Mouse (Mus musculus) kidney, embryonic 14.5 days (tissue): ENCODE data around the gene Limk2. TPM values are rescaled to one million over a fixed set of nuclear protein-coding genes. Genes with fewer than 3 reads are reported as not detected.

Experiments
- ATAC-seq: fragments of 200-750 bp; cut with Nextera tagmentation; 2 replicates; pipeline ENCODE4 v1.8.0; 2017; ENCODE audit warnings: moderate number of reproducible peaks, mild to moderate bottlenecking, moderate TSS enrichment, moderate library complexity; ENCODE audit not compliant: low FRiP score, low TSS enrichment
- H3K27ac ChIP-seq: fragments of 300-500 bp; sonication (generic); 2 replicates; pipeline ENCODE4 v1.5.1; 2014; ENCODE audit warnings: low read depth, mild to moderate bottlenecking, low read length, moderate library complexity, mixed read lengths
- H3K27me3 ChIP-seq: fragments of 300-500 bp; sonication (generic); 2 replicates; pipeline ENCODE4 v1.6.1; 2014; ENCODE audit warnings: mild to moderate bottlenecking, low read length; ENCODE audit not compliant: control insufficient read depth, insufficient read depth
- H3K36me3 ChIP-seq: fragments of 300-500 bp; sonication (generic); 2 replicates; pipeline ENCODE4 v1.6.1; 2014; ENCODE audit warnings: low read length, mixed read lengths; ENCODE audit not compliant: control insufficient read depth, insufficient read depth
- H3K4me1 ChIP-seq: fragments of 300-500 bp; sonication (generic); 2 replicates; pipeline ENCODE4 v1.6.1; 2014; ENCODE audit warnings: low read length, mixed read lengths; ENCODE audit not compliant: control insufficient read depth, insufficient read depth
- H3K4me2 ChIP-seq: fragments of 300-500 bp; sonication (generic); replicated peaks from 2 replicates; pipeline ENCODE4 v1.6.1; 2014; ENCODE audit warnings: low read depth, mild to moderate bottlenecking, low read length
- H3K4me3 ChIP-seq: fragments of 300-500 bp; sonication (generic); 2 replicates; pipeline ENCODE4 v1.5.1; 2014; ENCODE audit warnings: mild to moderate bottlenecking, low read length
- H3K9ac ChIP-seq: fragments of 300-500 bp; sonication (generic); 2 replicates; pipeline ENCODE4 v1.6.1; 2014; ENCODE audit warnings: low read depth, mild to moderate bottlenecking, low read length, moderate library complexity
- H3K9me3 ChIP-seq: fragments of 300-500 bp; sonication (generic); 2 replicates; pipeline ENCODE4 v1.6.1; 2016; ENCODE audit warnings: low read length; ENCODE audit not compliant: control insufficient read depth
- WGBS: fragments of 180-500 bp; shearing (Covaris S2); extraction: QIAGEN DNeasy Blood & Tissue Kit; methylation state at CpG from one replicate; pipeline ENCODE4 v1.1.7; 2014; 5-methylcytosine and 5-hydroxymethylcytosine counted together
- polyA plus RNA-seq: library from polyadenylated mRNA; unstranded; fragments of >200 nt; fragmentation: Nextera tagmentation; extraction: Ambion mirVana; gene quantifications from 2 replicates; pipeline ENCODE4 v1.2.1, GENCODE M21; 2014

Limk2 gene
- polyA plus RNA-seq, 1 experiment from 2014 or later, result 41.7 TPM

- Histone ChIP-seq H3K4me1 (no peaks in the 10 kb centered on the region), H3K4me2 (no peak overlapping the region), H3K36me3 (peaks cover 70% of the 10 kb centered on the region), H3K9me3 (no peaks in the 10 kb centered on the region), H3K4me3 (no peak overlapping the region), H3K9ac (no peak overlapping the region), H3K27me3 (no peaks in the 10 kb centered on the region), H3K27ac (no peak overlapping the region)
- no peak for ATAC-seq
- WGBS, result 91% methylated on average over 4 of the region's 4 CpGs
Observed at GRCm38 (mm10) chr11:3309884-3310283, 99.1 kb downstream of the Limk2 start.

GRCm38 (mm10) chr11:3307875-3308274 lies 101.1 kb downstream of the Limk2 start:
- H3K4me3 ChIP-seq, result no peak overlapping the region
- WGBS, result 97% methylated on average over 3 of the region's 3 CpGs
- H3K27me3 ChIP-seq, result no peaks in the 10 kb centered on the region
- no peaks in the 10 kb centered on the region for H3K9me3 ChIP-seq
- H3K36me3 ChIP-seq, result peaks cover 88% of the 10 kb centered on the region
- no peak overlapping the region for H3K4me2 ChIP-seq
- no peak overlapping the region for H3K27ac ChIP-seq
- no peak for ATAC-seq
- H3K9ac ChIP-seq, result no peak overlapping the region
- H3K4me1 ChIP-seq, result no peaks in the 10 kb centered on the region

- Histone ChIP-seq H3K4me2 (no peak overlapping the region), H3K36me3 (peaks cover 98% of the 10 kb centered on the region), H3K9me3 (no peaks in the 10 kb centered on the region), H3K27ac (no peak overlapping the region), H3K9ac (no peak overlapping the region), H3K4me3 (no peak overlapping the region), H3K27me3 (no peaks in the 10 kb centered on the region), H3K4me1 (no peaks in the 10 kb centered on the region)
- 95% methylated on average over 4 of the region's 4 CpGs for WGBS
- ATAC-seq, result no peak
Observed at GRCm38 (mm10) chr11:3305821-3306220, 103.2 kb downstream of the Limk2 start.

GRCm38 (mm10) chr11:3302792-3303191 lies 106.2 kb downstream of the Limk2 start:
- no peaks in the 10 kb centered on the region for H3K4me1 ChIP-seq
- no peak overlapping the region for H3K4me2 ChIP-seq
- no peak overlapping the region for H3K9ac ChIP-seq
- WGBS, result 79% methylated on average over 4 of the region's 4 CpGs
- H3K36me3 ChIP-seq, result peaks cover 98% of the 10 kb centered on the region
- H3K27ac ChIP-seq, result no peak overlapping the region
- no peaks in the 10 kb centered on the region for H3K27me3 ChIP-seq
- H3K4me3 ChIP-seq, result no peak overlapping the region
- ATAC-seq, result no peak
- no peaks in the 10 kb centered on the region for H3K9me3 ChIP-seq

GRCm38 (mm10) chr11:3302385-3302784 lies 106.6 kb downstream of the Limk2 start:
- WGBS, result 91% methylated on average over 4 of the region's 4 CpGs
- Histone ChIP-seq H3K9me3 (no peaks in the 10 kb centered on the region), H3K4me3 (no peak overlapping the region), H3K36me3 (peaks cover 98% of the 10 kb centered on the region), H3K27me3 (no peaks in the 10 kb centered on the region), H3K9ac (no peak overlapping the region), H3K27ac (no peak overlapping the region), H3K4me1 (no peaks in the 10 kb centered on the region), H3K4me2 (no peak overlapping the region)
- ATAC-seq, result no peak

GRCm38 (mm10) chr11:3301075-3301474 lies 107.9 kb downstream of the Limk2 start:
- no peak overlapping the region for H3K27ac ChIP-seq
- no peaks in the 10 kb centered on the region for H3K4me1 ChIP-seq
- H3K9ac ChIP-seq, result no peak overlapping the region
- no peak overlapping the region for H3K4me2 ChIP-seq
- no peak overlapping the region for H3K4me3 ChIP-seq
- H3K9me3 ChIP-seq, result no peaks in the 10 kb centered on the region
- peaks cover 98% of the 10 kb centered on the region for H3K36me3 ChIP-seq
- no peaks in the 10 kb centered on the region for H3K27me3 ChIP-seq
- ATAC-seq, result no peak
- WGBS, result 97% methylated on average over 5 of the region's 5 CpGs

GRCm38 (mm10) chr11:3298813-3299185 lies 110.2 kb downstream of the Limk2 start:
- H3K9ac ChIP-seq, result no peak overlapping the region
- peaks cover 98% of the 10 kb centered on the region for H3K36me3 ChIP-seq
- H3K4me1 ChIP-seq, result peaks cover 5% of the 10 kb centered on the region; the same call in 1 of the 2 replicates
- ATAC-seq, result no peak
- H3K4me3 ChIP-seq, result no peak overlapping the region
- no peak overlapping the region for H3K4me2 ChIP-seq
- H3K9me3 ChIP-seq, result no peaks in the 10 kb centered on the region
- H3K27ac ChIP-seq, result no peak overlapping the region
- no peaks in the 10 kb centered on the region for H3K27me3 ChIP-seq
- WGBS, result 91% methylated on average over 14 of the region's 14 CpGs

GRCm38 (mm10) chr11:3297871-3298812 lies 110.8 kb downstream of the Limk2 start:
- Histone ChIP-seq H3K27ac (no peak overlapping the region), H3K9ac (no peak overlapping the region), H3K4me2 (no peak overlapping the region), H3K4me3 (no peak overlapping the region), H3K4me1 (peaks cover 12% of the 10 kb centered on the region), H3K9me3 (no peaks in the 10 kb centered on the region), H3K36me3 (peaks cover 98% of the 10 kb centered on the region), H3K27me3 (no peaks in the 10 kb centered on the region)
- WGBS, result 82% methylated on average over 10 of the region's 10 CpGs
- ATAC-seq, result no peak

GRCm38 (mm10) chr11:3296056-3296455 lies 112.9 kb downstream of the Limk2 start:
- Histone ChIP-seq H3K27me3 (no peaks in the 10 kb centered on the region), H3K4me1 (peaks cover 12% of the 10 kb centered on the region), H3K27ac (no peak overlapping the region), H3K9me3 (no peaks in the 10 kb centered on the region), H3K9ac (no peak overlapping the region; the same call in 1 of the 2 replicates), H3K4me2 (no peak overlapping the region), H3K36me3 (peaks cover 79% of the 10 kb centered on the region), H3K4me3 (no peak overlapping the region)
- no peak for ATAC-seq
- 74% methylated on average over 5 of the region's 5 CpGs for WGBS
